Mouse (Mus musculus) intestine, postnatal 0 days (tissue): ENCODE results near the gene Trim16. TPM values are rescaled to one million over a fixed set of nuclear protein-coding genes. Genes with fewer than 3 reads are reported as not detected.

Experiments
- ATAC-seq: fragments of 200-750 bp; cut with Nextera tagmentation; 2 replicates; pipeline ENCODE4 v1.8.0; 2017; ENCODE audit warnings: mild to moderate bottlenecking, moderate TSS enrichment, moderate library complexity
- H3K27ac ChIP-seq: fragments of 300-500 bp; sonication (generic); 2 replicates; pipeline ENCODE4 v1.5.1; 2014; ENCODE audit warnings: mild to moderate bottlenecking, low read depth, low read length, moderate library complexity
- H3K27me3 ChIP-seq: fragments of 300-500 bp; sonication (generic); replicated peaks from 2 replicates; pipeline ENCODE4 v1.6.1; 2014; ENCODE audit warnings: low read length, mixed read lengths; ENCODE audit not compliant: control insufficient read depth, insufficient read depth
- H3K36me3 ChIP-seq: fragments of 300-500 bp; sonication (generic); 2 replicates; pipeline ENCODE4 v1.6.1; 2014; ENCODE audit warnings: mild to moderate bottlenecking, moderate library complexity; ENCODE audit not compliant: control insufficient read depth, insufficient read depth
- H3K4me1 ChIP-seq: fragments of 300-500 bp; sonication (generic); replicated peaks from 2 replicates; pipeline ENCODE4 v1.6.1; 2014; ENCODE audit warnings: antibody characterized with exemption, low read length, mixed read lengths; ENCODE audit not compliant: control insufficient read depth, insufficient read depth
- H3K4me2 ChIP-seq: fragments of 300-500 bp; sonication (generic); replicated peaks from 2 replicates; pipeline ENCODE4 v1.6.1; 2014; ENCODE audit warnings: low read depth, mild to moderate bottlenecking, moderate library complexity
- H3K4me3 ChIP-seq: fragments of 300-500 bp; sonication (generic); 2 replicates; pipeline ENCODE4 v1.5.1; 2014; ENCODE audit warnings: low read depth, low read length
- H3K9ac ChIP-seq: fragments of 300-500 bp; sonication (generic); 2 replicates; pipeline ENCODE4 v1.6.1; 2014; ENCODE audit warnings: mild to moderate bottlenecking, low read depth, low read length
- H3K9me3 ChIP-seq: fragments of 300-500 bp; sonication (generic); 2 replicates; pipeline ENCODE4 v1.6.1; 2016; ENCODE audit warnings: mixed run types; ENCODE audit not compliant: control insufficient read depth
- CTCF ChIP-seq: sonication (generic); IDR thresholded peaks from 2 replicates; pipeline ENCODE4 v1.5.1; 2016; ENCODE audit warnings: low read depth, mild to moderate bottlenecking, control low read depth, antibody characterized with exemption, moderate library complexity
- WGBS: fragments of 180-500 bp; shearing (Covaris S2); extraction: QIAGEN DNeasy Blood & Tissue Kit; methylation state at CpG from one replicate; pipeline ENCODE4 v1.1.7; 2014; 5-methylcytosine and 5-hydroxymethylcytosine counted together
- polyA plus RNA-seq: library from polyadenylated mRNA; unstranded; fragments of >200 nt; fragmentation: Nextera tagmentation; extraction: Ambion mirVana; gene quantifications from 2 replicates; pipeline ENCODE4 v1.2.1, GENCODE M21; 2015

Trim16 gene
- polyA plus RNA-seq, 1 experiment from 2014 or later = 11.5 TPM

DNA sequence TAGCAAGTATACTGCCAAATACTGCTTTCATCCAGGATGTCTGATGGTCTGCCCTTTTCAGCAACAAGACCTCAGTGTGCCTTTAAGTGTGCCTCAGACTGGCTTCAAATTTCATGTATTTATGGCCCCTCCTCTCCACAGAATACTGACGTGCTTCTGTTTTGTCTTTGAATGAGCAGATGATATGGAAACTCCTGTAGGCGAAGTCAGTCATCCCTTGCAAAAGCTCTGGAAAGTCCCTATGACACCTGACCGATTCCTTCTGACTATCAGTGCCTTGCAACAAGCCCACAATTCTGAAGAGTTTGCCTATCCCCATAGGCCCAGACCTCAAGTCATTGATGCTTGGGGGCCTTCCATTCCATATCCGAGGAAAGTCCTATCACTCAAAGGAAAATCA lies 56.4 kb downstream of the Trim16 start:
- H3K36me3 ChIP-seq = no peaks in the 10 kb centered on the region

DNA sequence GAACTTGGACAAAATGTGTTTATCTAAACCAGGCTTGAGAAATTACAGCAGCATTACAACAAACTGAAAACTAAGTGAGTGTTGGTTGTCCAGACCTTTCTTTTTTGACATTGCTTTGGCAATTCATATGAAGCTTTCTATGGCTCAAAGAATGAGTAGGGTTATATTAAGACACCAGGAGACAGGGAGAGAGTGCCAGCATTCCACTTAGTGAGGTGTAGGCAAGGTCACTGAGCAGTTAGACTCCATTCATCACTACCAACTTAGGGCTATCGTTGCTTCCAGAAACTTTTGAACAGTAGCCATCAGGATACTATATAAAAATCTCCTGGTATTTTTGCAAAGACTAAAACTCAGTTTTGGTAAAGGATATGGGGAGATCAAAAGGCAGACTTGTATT lies 57.4 kb downstream of the Trim16 start:
- no peak for ATAC-seq
- Histone ChIP-seq H3K4me1 (no peaks in the 10 kb centered on the region), H3K9ac (no peak overlapping the region), H3K36me3 (no peaks in the 10 kb centered on the region), H3K9me3 (no peaks in the 10 kb centered on the region), H3K27me3 (no peaks in the 10 kb centered on the region), H3K27ac (no peak overlapping the region), H3K4me2 (no peak overlapping the region), H3K4me3 (no peak overlapping the region)
- WGBS = 78% methylated on average over 1 of the region's 1 CpGs
- no peak for TF ChIP-seq CTCF

More for the DNA sequence above, 56.4 kb downstream of the Trim16 start:
- Histone ChIP-seq H3K4me2 (no peak overlapping the region), H3K9me3 (no peaks in the 10 kb centered on the region), H3K9ac (no peak overlapping the region), H3K27me3 (no peaks in the 10 kb centered on the region), H3K4me3 (no peak overlapping the region), H3K4me1 (no peaks in the 10 kb centered on the region), H3K27ac (no peak overlapping the region)
- no peak for TF ChIP-seq CTCF
- 78% methylated on average over 4 of the region's 4 CpGs for WGBS
- no peak for ATAC-seq

GRCm38 (mm10) chr11:62878728-62879127 lies 58.7 kb downstream of the Trim16 start:
- H3K9me3 ChIP-seq = no peaks in the 10 kb centered on the region
- H3K36me3 ChIP-seq = peaks cover 7% of the 10 kb centered on the region; the same call in 1 of the 2 replicates
- H3K9ac ChIP-seq = no peak overlapping the region
- H3K4me3 ChIP-seq = peak overlapping the region; percentile 70
- peak overlapping the region; percentile 72 for H3K4me2 ChIP-seq
- WGBS = 15% methylated on average over 9 of the region's 9 CpGs
- ATAC-seq = 0 out of 2 replicates have a peak, but pooled peaks have one; percentile 16
- no peaks in the 10 kb centered on the region for H3K27me3 ChIP-seq
- H3K4me1 ChIP-seq = no peaks in the 10 kb centered on the region
- no peak overlapping the region for H3K27ac ChIP-seq
- TF ChIP-seq CTCF = no peak

DNA sequence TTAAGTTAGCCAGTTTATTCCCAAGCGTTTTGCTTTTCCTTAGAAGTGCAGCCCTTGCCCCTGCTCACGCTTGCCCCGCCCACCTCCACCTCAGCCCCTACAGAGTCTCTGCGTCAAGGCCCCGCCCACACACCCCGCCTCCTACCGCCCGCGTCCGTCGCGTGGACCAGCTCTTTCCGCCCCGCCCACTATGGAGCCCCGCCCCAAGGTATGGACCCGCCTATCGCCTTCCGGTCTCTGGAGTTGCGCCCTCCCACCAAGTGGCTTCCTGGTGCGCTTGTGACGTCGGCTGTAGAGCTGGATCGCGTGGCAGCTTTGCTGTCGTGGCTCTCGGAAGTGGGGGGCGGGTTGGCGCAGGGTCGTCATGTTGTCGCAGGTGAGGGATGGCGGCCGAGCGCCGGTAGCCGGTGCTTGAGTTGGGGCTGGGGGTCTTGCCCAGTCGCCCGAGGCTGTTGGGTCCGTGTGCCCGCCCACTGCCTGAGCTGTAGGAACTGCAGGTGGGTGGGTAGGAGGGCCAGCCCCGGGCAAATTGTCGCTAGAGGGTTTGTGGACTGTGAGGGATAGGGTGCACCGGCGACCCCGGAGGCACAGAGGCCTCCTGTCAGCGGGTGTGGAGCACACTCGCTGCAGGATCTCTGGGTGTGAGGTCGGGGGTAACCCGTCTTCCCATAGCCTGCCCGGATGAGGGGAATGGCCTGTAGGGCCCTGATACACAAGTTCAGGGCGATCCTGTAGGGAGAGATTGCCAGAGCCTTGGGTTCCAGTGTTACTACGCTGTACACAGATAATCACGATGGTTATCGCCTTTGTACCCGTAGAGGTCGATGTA lies 59.4 kb downstream of the Trim16 start, which contains the start of gene Tvp23b:
Tvp23b (plus strand) TSS at position 236 of the 829 bp plus-strand sequence.
- H3K4me2 ChIP-seq = peak within 1 kb of the TSS; percentile 72
- H3K36me3 ChIP-seq = peaks cover 12% of the 10 kb centered on the region; the same call in 1 of the 2 replicates
- H3K4me1 ChIP-seq = no peaks in the 10 kb centered on the region
- peak; percentile 98 for ATAC-seq
- no peaks in the 10 kb centered on the region for H3K9me3 ChIP-seq
- no peaks in the 10 kb centered on the region for H3K27me3 ChIP-seq
- H3K4me3 ChIP-seq = peak within 1 kb of the TSS; percentile 70
- TF ChIP-seq CTCF = peak; percentile 25; the same call in 1 of the 2 replicates
- H3K9ac ChIP-seq = peak within 1 kb of the TSS; percentile 80
- WGBS = under 1% methylated on average over 55 of the region's 55 CpGs
- peak within 1 kb of the TSS; percentile 86 for H3K27ac ChIP-seq

- Histone ChIP-seq H3K4me3 (no peak overlapping the region), H3K4me1 (no peaks in the 10 kb centered on the region), H3K9me3 (no peaks in the 10 kb centered on the region), H3K27ac (no peak overlapping the region), H3K4me2 (no peak overlapping the region), H3K27me3 (no peaks in the 10 kb centered on the region), H3K36me3 (peaks cover 41% of the 10 kb centered on the region), H3K9ac (no peak overlapping the region)
- ATAC-seq = no peak
- TF ChIP-seq CTCF = no peak
- 94% methylated on average over 8 of the region's 8 CpGs for WGBS
Observed at GRCm38 (mm10) chr11:62883407-62883806, 63.4 kb downstream of the Trim16 start.

- Histone ChIP-seq H3K4me2 (no peak overlapping the region), H3K4me3 (no peak overlapping the region), H3K27ac (no peak overlapping the region), H3K4me1 (no peaks in the 10 kb centered on the region), H3K27me3 (no peaks in the 10 kb centered on the region), H3K9me3 (no peaks in the 10 kb centered on the region), H3K36me3 (peaks cover 50% of the 10 kb centered on the region), H3K9ac (no peak overlapping the region)
- 75% methylated on average over 5 of the region's 5 CpGs for WGBS
- TF ChIP-seq CTCF = no peak
- no peak for ATAC-seq
Observed at GRCm38 (mm10) chr11:62885323-62885722, 65.3 kb downstream of the Trim16 start.
